Mouse (Mus musculus): ENCODE measurements around the gene Ctdspl. TPM values are rescaled to one million over a fixed set of nuclear protein-coding genes. Genes with fewer than 3 reads are reported as not detected.
A peak's percentile ranks its signal among the peaks of the same experiment; 100 is the strongest.

Ctdspl gene
- polyA plus RNA-seq, 1 experiment from 2014 or later: 8.1 TPM

DNA sequence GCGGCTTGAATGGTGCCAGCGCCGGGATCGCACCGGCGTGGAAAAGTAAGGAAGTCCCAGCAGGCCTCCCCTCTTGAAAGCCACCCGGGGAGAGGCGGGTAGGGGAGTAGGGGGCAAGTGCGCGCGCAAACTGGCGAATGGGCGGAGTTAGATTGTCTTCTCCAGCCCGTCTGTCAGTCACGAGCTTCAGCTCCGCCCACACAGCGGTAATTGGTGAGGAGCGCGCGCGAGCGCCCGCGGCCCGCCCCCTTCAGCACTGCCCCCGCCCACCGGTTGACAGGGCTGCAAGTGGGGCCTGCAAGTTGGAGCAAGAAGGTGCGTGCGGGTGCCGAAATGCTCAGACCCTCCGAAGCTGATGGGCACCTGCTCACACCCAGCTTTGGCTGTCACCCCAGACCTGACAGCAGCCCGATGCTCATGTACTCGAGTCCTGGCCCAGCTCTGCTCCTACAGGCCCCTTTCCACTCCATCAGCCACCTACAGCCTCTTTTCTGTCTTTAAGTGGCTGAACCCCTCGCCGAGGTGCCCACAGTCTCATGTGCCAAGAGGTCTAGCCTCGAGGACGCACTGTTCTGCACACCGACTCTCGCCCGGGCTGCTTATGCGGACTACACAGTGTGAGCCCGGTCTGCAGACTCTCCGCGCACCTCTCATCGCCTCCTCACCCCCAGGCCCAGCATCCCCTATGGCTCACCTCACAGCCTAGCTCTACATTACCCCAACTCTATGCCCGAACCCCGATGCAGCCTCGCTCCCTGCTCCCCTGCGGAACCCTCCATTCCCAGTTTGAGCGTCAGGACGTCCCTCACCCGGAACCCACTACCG lies 755 bp upstream of the Ctdspl start:
- Histone ChIP-seq H3K36me3 (ENCODE audit: control insufficient read depth, insufficient read depth) (peaks cover 2% of the 10 kb centered on the region; the same call in 1 of the 2 replicates), H3K4me1 (ENCODE audit: control insufficient read depth, insufficient read depth, low read length) (peaks cover 30% of the 10 kb centered on the region), H3K4me2 (ENCODE audit: low read depth, low read length) (peak overlapping the region; percentile 99), H3K9me3 (replicated peaks; ENCODE audit: control insufficient read depth, low read length) (no peaks in the 10 kb centered on the region), H3K27ac (ENCODE audit: low read length) (peak overlapping the region; percentile 92), H3K27me3 (ENCODE audit: control insufficient read depth, insufficient read depth, low read length) (no peaks in the 10 kb centered on the region), H3K4me3 (ENCODE audit: low read length) (peak overlapping the region; percentile 88), H3K9ac (ENCODE audit: low read length) (peak overlapping the region; percentile 96)
- under 1% methylated on average over 53 of the region's 53 CpGs for WGBS
- peak; percentile 91 for ATAC-seq (replicated peaks; ENCODE audit: extremely low read depth, insufficient read depth, low FRiP score)

DNA sequence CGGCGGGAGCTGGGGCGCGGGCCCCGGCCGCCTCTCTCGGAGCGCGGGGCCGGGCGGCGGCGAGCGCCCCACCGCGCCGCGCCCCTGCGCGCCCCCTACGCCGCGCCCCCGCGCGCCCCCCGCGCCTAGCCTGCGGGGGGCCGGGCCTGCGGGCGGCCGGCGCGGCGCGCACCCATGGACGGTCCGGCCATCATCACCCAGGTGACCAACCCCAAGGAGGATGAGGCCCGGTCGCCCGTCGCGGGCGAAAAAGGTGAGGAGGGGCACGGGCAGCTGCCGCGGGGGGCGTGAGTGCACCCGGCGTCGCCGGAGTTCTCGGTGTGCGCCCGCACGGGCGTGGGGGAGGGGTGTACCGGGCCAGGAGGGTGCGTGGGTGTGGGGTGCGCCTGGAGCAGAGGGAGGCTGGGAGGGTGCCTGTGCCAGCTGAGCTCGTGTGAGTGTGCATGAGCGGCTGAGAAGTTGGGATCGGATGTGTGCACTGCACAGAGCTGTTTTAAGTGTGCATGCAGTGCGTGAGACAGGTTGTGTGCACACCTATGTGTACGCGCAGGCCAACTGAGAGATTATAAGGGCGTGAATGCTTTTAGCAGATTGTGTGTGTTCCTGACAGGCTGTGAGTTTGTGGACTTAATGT lies 552 bp downstream of the Ctdspl start:
- no peaks in the 10 kb centered on the region for H3K27me3 ChIP-seq (ENCODE audit: control insufficient read depth, insufficient read depth, low read length)
- peak overlapping the region; percentile 88 for H3K4me3 ChIP-seq (ENCODE audit: low read length)
- WGBS: 2% methylated on average over 44 of the region's 68 CpGs
- ATAC-seq (replicated peaks; ENCODE audit: extremely low read depth, insufficient read depth, low FRiP score): peak; percentile 25
- H3K4me1 ChIP-seq (ENCODE audit: control insufficient read depth, insufficient read depth, low read length): peaks cover 25% of the 10 kb centered on the region
- no peaks in the 10 kb centered on the region for H3K9me3 ChIP-seq (replicated peaks; ENCODE audit: control insufficient read depth, low read length)
- peaks cover 2% of the 10 kb centered on the region; the same call in 1 of the 2 replicates for H3K36me3 ChIP-seq (ENCODE audit: control insufficient read depth, insufficient read depth)
- H3K4me2 ChIP-seq (ENCODE audit: low read depth, low read length): peak overlapping the region; percentile 99
- peak overlapping the region; percentile 92 for H3K27ac ChIP-seq (ENCODE audit: low read length)
- peak overlapping the region; percentile 96 for H3K9ac ChIP-seq (ENCODE audit: low read length)

DNA sequence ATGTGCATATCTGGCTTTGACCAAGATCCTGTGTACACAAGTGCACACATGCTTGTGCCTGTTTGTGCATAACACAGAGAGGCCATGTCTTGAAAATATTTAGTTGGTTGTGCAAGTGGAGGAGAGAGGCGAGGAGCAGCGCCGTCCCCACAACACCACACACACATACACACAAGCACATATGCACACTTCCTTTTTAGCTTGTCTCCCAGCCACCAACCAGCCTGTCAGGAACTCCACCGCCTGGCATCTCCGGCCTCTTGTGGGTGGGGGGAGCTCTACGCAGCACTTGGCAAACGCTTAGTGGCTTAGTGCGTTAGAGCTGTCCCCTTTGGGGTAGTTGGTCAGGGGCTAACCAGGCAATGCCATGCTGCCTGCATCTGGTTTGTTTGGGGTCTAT lies 1.2 kb downstream of the Ctdspl start:
- Histone ChIP-seq H3K27me3 (ENCODE audit: control insufficient read depth, insufficient read depth, low read length) (no peaks in the 10 kb centered on the region), H3K27ac (ENCODE audit: low read length) (peak overlapping the region; percentile 92), H3K4me2 (ENCODE audit: low read depth, low read length) (peak overlapping the region; percentile 99), H3K4me3 (ENCODE audit: low read length) (peak overlapping the region; percentile 88), H3K4me1 (ENCODE audit: control insufficient read depth, insufficient read depth, low read length) (peaks cover 25% of the 10 kb centered on the region), H3K36me3 (ENCODE audit: control insufficient read depth, insufficient read depth) (peaks cover 2% of the 10 kb centered on the region; the same call in 1 of the 2 replicates), H3K9ac (ENCODE audit: low read length) (peak overlapping the region; percentile 96), H3K9me3 (replicated peaks; ENCODE audit: control insufficient read depth, low read length) (no peaks in the 10 kb centered on the region)
- 18% methylated on average over 8 of the region's 8 CpGs for WGBS
- ATAC-seq (replicated peaks; ENCODE audit: extremely low read depth, insufficient read depth, low FRiP score): no peak

DNA sequence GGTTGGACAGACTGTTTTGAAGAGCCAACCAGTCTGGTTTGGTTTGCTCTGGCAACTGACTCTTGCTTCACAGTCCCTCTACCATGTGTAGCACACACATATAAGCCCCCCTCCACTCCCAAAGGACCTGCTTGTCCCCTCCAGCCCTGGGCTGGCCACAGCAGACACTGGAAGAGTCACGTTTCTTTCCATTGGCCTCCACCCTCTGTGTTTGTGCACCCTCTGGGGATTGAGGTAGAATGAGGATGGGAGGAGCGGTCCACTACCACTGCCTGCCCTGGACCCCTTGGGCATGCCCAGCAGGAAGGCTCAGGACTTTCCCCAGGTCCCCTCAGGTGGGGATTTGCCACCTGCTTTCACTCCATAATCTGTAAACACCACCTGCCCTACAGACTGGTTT lies 1.8 kb downstream of the Ctdspl start:
- no peaks in the 10 kb centered on the region for H3K9me3 ChIP-seq (replicated peaks; ENCODE audit: control insufficient read depth, low read length)
- H3K9ac ChIP-seq (ENCODE audit: low read length): peak overlapping the region; percentile 96; the same call in 1 of the 2 replicates
- no peaks in the 10 kb centered on the region for H3K27me3 ChIP-seq (ENCODE audit: control insufficient read depth, insufficient read depth, low read length)
- peak overlapping the region; percentile 92; the same call in 1 of the 2 replicates for H3K27ac ChIP-seq (ENCODE audit: low read length)
- H3K4me1 ChIP-seq (ENCODE audit: control insufficient read depth, insufficient read depth, low read length): peaks cover 25% of the 10 kb centered on the region
- 52% methylated on average over 2 of the region's 2 CpGs for WGBS
- peak overlapping the region; percentile 99 for H3K4me2 ChIP-seq (ENCODE audit: low read depth, low read length)
- H3K36me3 ChIP-seq (ENCODE audit: control insufficient read depth, insufficient read depth): peaks cover 2% of the 10 kb centered on the region; the same call in 1 of the 2 replicates
- ATAC-seq (replicated peaks; ENCODE audit: extremely low read depth, insufficient read depth, low FRiP score): no peak
- H3K4me3 ChIP-seq (ENCODE audit: low read length): peak overlapping the region; percentile 88

DNA sequence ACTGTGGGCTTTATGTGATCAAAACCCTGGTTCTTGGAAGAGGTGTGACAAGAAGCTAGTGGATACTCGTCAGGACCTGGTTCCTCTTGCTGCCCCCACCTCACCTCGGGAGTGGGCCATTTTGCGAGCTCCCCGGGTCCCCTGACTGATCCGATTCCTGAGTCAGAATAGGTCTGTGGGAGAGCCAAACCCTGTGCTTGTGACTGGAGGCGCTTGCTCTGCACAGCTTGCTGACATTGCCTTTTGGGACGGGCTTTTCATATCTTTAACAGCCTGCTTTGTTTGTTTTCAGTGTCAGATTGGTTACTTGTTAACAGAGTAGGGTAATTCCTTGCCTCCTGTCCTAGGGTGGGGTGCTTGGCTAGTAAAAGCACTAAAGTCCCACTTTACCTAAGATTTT lies 2.4 kb downstream of the Ctdspl start:
- Histone ChIP-seq H3K9me3 (replicated peaks; ENCODE audit: control insufficient read depth, low read length) (no peaks in the 10 kb centered on the region), H3K27me3 (ENCODE audit: control insufficient read depth, insufficient read depth, low read length) (no peaks in the 10 kb centered on the region), H3K4me1 (ENCODE audit: control insufficient read depth, insufficient read depth, low read length) (peaks cover 25% of the 10 kb centered on the region), H3K36me3 (ENCODE audit: control insufficient read depth, insufficient read depth) (peaks cover 2% of the 10 kb centered on the region; the same call in 1 of the 2 replicates), H3K4me3 (ENCODE audit: low read length) (no peak overlapping the region), H3K9ac (ENCODE audit: low read length) (0 out of 2 replicates have a peak overlapping the region, but pooled peaks have one; percentile 22), H3K27ac (ENCODE audit: low read length) (no peak overlapping the region), H3K4me2 (ENCODE audit: low read depth, low read length) (peak overlapping the region; percentile 99; the same call in 1 of the 2 replicates)
- ATAC-seq (replicated peaks; ENCODE audit: extremely low read depth, insufficient read depth, low FRiP score): no peak
- 48% methylated on average over 7 of the region's 7 CpGs for WGBS

DNA sequence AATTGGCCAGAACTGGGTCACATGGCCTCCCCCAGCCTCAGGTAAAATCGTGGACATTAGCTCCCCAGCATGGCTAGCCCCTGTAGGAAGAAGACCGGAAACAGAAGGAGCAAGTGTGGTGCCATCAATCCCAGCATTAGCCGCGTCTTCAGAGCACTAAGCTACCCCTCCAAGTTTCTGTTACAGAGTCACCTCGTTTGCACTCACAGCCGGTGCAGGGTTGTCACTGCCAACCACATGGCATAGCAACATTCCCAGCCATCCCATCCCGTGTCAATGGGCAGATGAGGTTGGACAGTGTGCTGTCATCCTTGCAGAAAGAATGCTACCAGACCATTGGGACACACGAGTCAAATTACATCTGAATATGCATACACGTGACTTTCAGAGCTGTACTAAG lies 4.4 kb downstream of the Ctdspl start:
- Histone ChIP-seq H3K4me2 (ENCODE audit: low read depth, low read length) (no peak overlapping the region), H3K9ac (ENCODE audit: low read length) (no peak overlapping the region), H3K4me3 (ENCODE audit: low read length) (no peak overlapping the region), H3K27ac (ENCODE audit: low read length) (no peak overlapping the region), H3K9me3 (replicated peaks; ENCODE audit: control insufficient read depth, low read length) (no peaks in the 10 kb centered on the region), H3K4me1 (ENCODE audit: control insufficient read depth, insufficient read depth, low read length) (peaks cover 21% of the 10 kb centered on the region), H3K36me3 (ENCODE audit: control insufficient read depth, insufficient read depth) (peaks cover 2% of the 10 kb centered on the region; the same call in 1 of the 2 replicates), H3K27me3 (ENCODE audit: control insufficient read depth, insufficient read depth, low read length) (no peaks in the 10 kb centered on the region)
- WGBS: 75% methylated on average over 9 of the region's 9 CpGs
- ATAC-seq (replicated peaks; ENCODE audit: extremely low read depth, insufficient read depth, low FRiP score): no peak

DNA sequence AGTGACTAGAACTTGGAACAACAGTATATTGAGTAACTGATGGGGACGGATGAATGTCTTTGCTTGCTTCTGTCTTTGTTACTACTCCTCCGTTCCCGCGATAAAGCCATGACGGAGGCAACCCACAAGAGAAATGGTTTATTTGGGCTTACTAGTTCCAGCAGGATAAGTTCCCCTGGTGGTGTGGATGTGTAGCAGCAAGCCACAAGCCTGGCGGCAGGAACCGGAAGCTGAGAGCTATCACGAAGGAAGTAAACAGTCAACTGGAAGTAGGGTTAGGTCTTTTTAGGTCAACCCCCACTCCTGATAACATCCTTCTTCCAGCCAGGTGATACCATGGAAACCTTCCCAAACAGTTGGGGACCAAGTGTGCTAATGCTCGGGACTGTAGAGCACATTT lies 7.5 kb downstream of the Ctdspl start:
- WGBS: 80% methylated on average over 9 of the region's 9 CpGs

DNA sequence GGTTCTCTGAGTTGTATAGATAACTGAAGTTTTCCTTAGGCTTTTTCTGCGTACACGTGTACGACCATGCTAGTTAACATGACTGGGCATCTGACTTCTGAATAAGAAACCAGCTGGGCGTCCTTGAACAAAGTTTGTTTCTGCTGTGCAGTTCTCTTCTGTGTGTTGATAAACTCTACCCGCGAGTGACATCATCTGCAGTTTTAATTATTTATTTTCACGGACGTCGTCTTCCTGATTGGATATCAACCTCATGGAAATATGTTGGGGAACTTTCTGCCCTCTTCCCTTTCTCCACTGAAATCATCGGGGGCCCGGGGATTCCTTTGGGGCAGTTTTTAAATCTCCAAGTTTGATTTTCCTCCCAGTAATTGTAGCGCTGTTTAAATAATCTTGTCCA lies 8.1 kb downstream of the Ctdspl start:
- no peak for ATAC-seq (replicated peaks; ENCODE audit: extremely low read depth, insufficient read depth, low FRiP score)
- Histone ChIP-seq H3K36me3 (ENCODE audit: control insufficient read depth, insufficient read depth) (peaks cover 2% of the 10 kb centered on the region; the same call in 1 of the 2 replicates), H3K27ac (ENCODE audit: low read length) (no peak overlapping the region), H3K9me3 (replicated peaks; ENCODE audit: control insufficient read depth, low read length) (no peaks in the 10 kb centered on the region), H3K4me2 (ENCODE audit: low read depth, low read length) (peak overlapping the region; percentile 12; the same call in 1 of the 2 replicates), H3K4me1 (ENCODE audit: control insufficient read depth, insufficient read depth, low read length) (peaks cover 15% of the 10 kb centered on the region), H3K9ac (ENCODE audit: low read length) (no peak overlapping the region), H3K4me3 (ENCODE audit: low read length) (no peak overlapping the region), H3K27me3 (ENCODE audit: control insufficient read depth, insufficient read depth, low read length) (no peaks in the 10 kb centered on the region)
- 66% methylated on average over 12 of the region's 12 CpGs for WGBS

More for the DNA sequence above, 7.5 kb downstream of the Ctdspl start:
- no peak for ATAC-seq (replicated peaks; ENCODE audit: extremely low read depth, insufficient read depth, low FRiP score)
- Histone ChIP-seq H3K4me2 (ENCODE audit: low read depth, low read length) (no peak overlapping the region), H3K9me3 (replicated peaks; ENCODE audit: control insufficient read depth, low read length) (no peaks in the 10 kb centered on the region), H3K27ac (ENCODE audit: low read length) (no peak overlapping the region), H3K9ac (ENCODE audit: low read length) (no peak overlapping the region), H3K27me3 (ENCODE audit: control insufficient read depth, insufficient read depth, low read length) (no peaks in the 10 kb centered on the region), H3K36me3 (ENCODE audit: control insufficient read depth, insufficient read depth) (peaks cover 2% of the 10 kb centered on the region; the same call in 1 of the 2 replicates), H3K4me1 (ENCODE audit: control insufficient read depth, insufficient read depth, low read length) (peaks cover 13% of the 10 kb centered on the region), H3K4me3 (ENCODE audit: low read length) (no peak overlapping the region)

GRCm38 (mm10) chr9:118935098-118935497 lies 8.8 kb downstream of the Ctdspl start:
- Histone ChIP-seq H3K27ac (ENCODE audit: low read length) (no peak overlapping the region), H3K4me1 (ENCODE audit: control insufficient read depth, insufficient read depth, low read length) (peaks cover 22% of the 10 kb centered on the region), H3K9ac (ENCODE audit: low read length) (no peak overlapping the region), H3K9me3 (replicated peaks; ENCODE audit: control insufficient read depth, low read length) (no peaks in the 10 kb centered on the region), H3K27me3 (ENCODE audit: control insufficient read depth, insufficient read depth, low read length) (no peaks in the 10 kb centered on the region), H3K36me3 (ENCODE audit: control insufficient read depth, insufficient read depth) (peaks cover 2% of the 10 kb centered on the region; the same call in 1 of the 2 replicates), H3K4me3 (ENCODE audit: low read length) (no peak overlapping the region), H3K4me2 (ENCODE audit: low read depth, low read length) (no peak overlapping the region)
- 66% methylated on average over 13 of the region's 13 CpGs for WGBS
- no peak for ATAC-seq (replicated peaks; ENCODE audit: extremely low read depth, insufficient read depth, low FRiP score)
